Mouse (Mus musculus): ENCODE measurements around the gene Fanci.

- 0 out of 2 replicates have a peak, but pooled peaks have one; percentile 14 for TF ChIP-seq CTCF (IDR thresholded peaks at IDR 0.05; ENCODE audit: control insufficient read depth, insufficient read depth, insufficient replicate concordance, low read depth, low read length)
- no peak for TF ChIP-seq POLR2A (IDR thresholded peaks at IDR 0.05; ENCODE audit: control insufficient read depth, low read depth, low read length)
Measured at GRCm38 (mm10) chr7:79345902-79346301, 45.8 kb upstream of the Fanci start.
